Mouse (Mus musculus): Measurements from ENCODE around the gene Lhpp. TPM values are rescaled to one million over a fixed set of nuclear protein-coding genes. Genes with fewer than 3 reads are reported as not detected.

Lhpp gene
- total RNA-seq, 2 experiments from 2014 or later: 12.9 to 13.6 TPM

Other genes starting within 250 kb of the Lhpp start
- 100 to 1,000 TPM; 120 to 122 TPM for gene Oat, start 34.2 kb upstream of the Lhpp start, total RNA-seq (2021)
- not detected for gene Nkx1-2, start 11.0 kb upstream of the Lhpp start, total RNA-seq (2021)
- gene Fam53b, start 203.2 kb downstream of the Lhpp start, total RNA-seq (2021): 10 to 100 TPM; 29.2 to 34.1 TPM
- 10 to 100 TPM in 1 of 2 experiments, 1 to 10 TPM in 1; 9.5 to 10.9 TPM for gene Eef1akmt2, start 242.0 kb downstream of the Lhpp start, total RNA-seq (2021)
- 10 to 100 TPM; 19.2 to 20.8 TPM for gene Abraxas2, start 248.6 kb downstream of the Lhpp start, total RNA-seq (2021)